Mouse (Mus musculus): ENCODE measurements around the gene Mapk1ip1l.

DNA sequence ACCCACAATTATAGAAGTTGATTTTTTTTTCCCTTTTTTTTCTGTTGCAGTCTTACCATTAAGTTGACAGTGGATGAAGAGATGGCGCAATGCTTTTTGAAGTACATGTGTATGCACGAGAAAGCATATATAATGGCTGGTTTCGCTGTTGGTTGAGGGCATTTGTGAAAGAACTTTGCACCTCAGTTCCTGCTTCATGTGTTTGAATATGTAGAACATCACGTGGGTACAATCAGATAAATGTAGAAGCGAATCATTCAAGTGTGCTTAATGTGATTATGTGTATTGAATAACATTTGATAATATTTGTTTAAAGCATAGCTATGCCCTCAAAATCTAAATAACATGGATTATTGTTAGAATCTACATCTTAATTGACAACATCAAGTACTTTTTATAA, 21.3 kb downstream of the Mapk1ip1l start:
- TF ChIP-seq CTCF (IDR thresholded peaks at IDR 0.05; ENCODE audit: low read depth, low read length), result no peak
- TF ChIP-seq GATA1 (IDR thresholded peaks at IDR 0.05; ENCODE audit: borderline replicate concordance, low read length), result no peak
- no peak for TF ChIP-seq TAL1 (conservative IDR thresholded peaks at IDR 0.05; ENCODE audit: low read depth, low read length)
- no peak for TF ChIP-seq GATA2 (IDR thresholded peaks at IDR 0.05; ENCODE audit: borderline replicate concordance, low read depth, low read length)
- no peak for TF ChIP-seq POLR2AphosphoS5 (IDR thresholded peaks at IDR 0.05; ENCODE audit: insufficient replicate concordance, low read depth, low read length)
